Mouse (Mus musculus): ENCODE data around the gene Cd2. TPM values are rescaled to one million over a fixed set of nuclear protein-coding genes. Genes with fewer than 3 reads are reported as not detected.

The Cd2 gene
- polyA plus RNA-seq, 1 experiment from 2014 or later: 0.14 TPM

- Histone ChIP-seq H3K36me3 (no peaks in the 10 kb centered on the region), H3K27ac (no peak overlapping the region), H3K9me3 (no peaks in the 10 kb centered on the region), H3K4me2 (no peak overlapping the region), H3K9ac (no peak overlapping the region), H3K27me3 (replicated peaks) (no peaks in the 10 kb centered on the region), H3K4me1 (peaks cover 8% of the 10 kb centered on the region; the same call in 1 of the 2 replicates), H3K4me3 (replicated peaks) (no peak overlapping the region)
- 0 out of 2 replicates have a peak, but pooled peaks have one; percentile 24 for ATAC-seq (ENCODE audit: insufficient read depth, low FRiP score, low read depth)
- 33% methylated on average over 15 of the region's 15 CpGs for WGBS
Observed at GRCm38 (mm10) chr3:101280348-101281311, 7.1 kb downstream of the Cd2 start.

- Histone ChIP-seq H3K27ac (no peak overlapping the region), H3K36me3 (no peaks in the 10 kb centered on the region), H3K4me1 (peaks cover 8% of the 10 kb centered on the region; the same call in 1 of the 2 replicates), H3K9me3 (no peaks in the 10 kb centered on the region), H3K4me3 (replicated peaks) (no peak overlapping the region), H3K4me2 (no peak overlapping the region), H3K9ac (no peak overlapping the region), H3K27me3 (replicated peaks) (no peaks in the 10 kb centered on the region)
- ATAC-seq (ENCODE audit: insufficient read depth, low FRiP score, low read depth): no peak
- WGBS: 71% methylated on average over 10 of the region's 10 CpGs
Observed at GRCm38 (mm10) chr3:101279561-101279960, 8.2 kb downstream of the Cd2 start.

DNA sequence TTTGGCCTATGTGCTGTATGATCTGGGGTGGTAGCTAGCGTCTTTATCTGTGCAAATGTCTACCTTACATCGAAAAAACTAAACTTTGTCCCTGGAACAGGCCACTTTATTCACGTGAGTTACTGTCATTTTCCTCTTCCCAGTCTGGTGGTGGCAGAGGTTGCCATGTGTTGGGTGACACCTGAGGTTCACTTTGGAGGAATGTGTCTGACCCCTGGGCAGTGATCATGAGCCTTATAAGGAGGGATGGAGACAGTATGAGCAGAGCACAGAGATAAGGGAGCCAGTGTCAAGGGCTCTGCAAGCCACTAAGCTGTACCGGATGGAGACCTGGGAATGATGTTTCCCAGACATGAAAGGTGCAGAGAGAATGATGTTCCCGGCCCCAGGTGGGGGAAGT lies 9.3 kb downstream of the Cd2 start:
- Histone ChIP-seq H3K9ac (no peak overlapping the region), H3K4me3 (replicated peaks) (no peak overlapping the region), H3K4me1 (peaks cover 8% of the 10 kb centered on the region; the same call in 1 of the 2 replicates), H3K4me2 (no peak overlapping the region), H3K9me3 (no peaks in the 10 kb centered on the region), H3K27ac (no peak overlapping the region), H3K27me3 (replicated peaks) (no peaks in the 10 kb centered on the region), H3K36me3 (no peaks in the 10 kb centered on the region)
- WGBS: 84% methylated on average over 5 of the region's 5 CpGs
- ATAC-seq (ENCODE audit: insufficient read depth, low FRiP score, low read depth): no peak

- H3K4me1 ChIP-seq: peaks cover 8% of the 10 kb centered on the region; the same call in 1 of the 2 replicates
- no peak overlapping the region for H3K9ac ChIP-seq
- no peak for ATAC-seq (ENCODE audit: insufficient read depth, low FRiP score, low read depth)
- H3K27me3 ChIP-seq (replicated peaks): no peaks in the 10 kb centered on the region
- no peak overlapping the region for H3K4me3 ChIP-seq (replicated peaks)
- H3K27ac ChIP-seq: no peak overlapping the region
- no peaks in the 10 kb centered on the region for H3K9me3 ChIP-seq
- no peaks in the 10 kb centered on the region for H3K36me3 ChIP-seq
- H3K4me2 ChIP-seq: no peak overlapping the region
- 73% methylated on average over 4 of the region's 4 CpGs for WGBS
Observed at GRCm38 (mm10) chr3:101277830-101278229, 9.9 kb downstream of the Cd2 start.

GRCm38 (mm10) chr3:101276501-101277320 lies 11.0 kb downstream of the Cd2 start:
- no peak overlapping the region for H3K4me3 ChIP-seq (replicated peaks)
- H3K9me3 ChIP-seq: no peaks in the 10 kb centered on the region
- peaks cover 8% of the 10 kb centered on the region; the same call in 1 of the 2 replicates for H3K4me1 ChIP-seq
- no peak overlapping the region for H3K27ac ChIP-seq
- H3K27me3 ChIP-seq (replicated peaks): no peaks in the 10 kb centered on the region
- WGBS: 69% methylated on average over 12 of the region's 12 CpGs
- no peak overlapping the region for H3K9ac ChIP-seq
- H3K36me3 ChIP-seq: no peaks in the 10 kb centered on the region
- no peak overlapping the region for H3K4me2 ChIP-seq
- ATAC-seq (ENCODE audit: insufficient read depth, low FRiP score, low read depth): no peak

DNA sequence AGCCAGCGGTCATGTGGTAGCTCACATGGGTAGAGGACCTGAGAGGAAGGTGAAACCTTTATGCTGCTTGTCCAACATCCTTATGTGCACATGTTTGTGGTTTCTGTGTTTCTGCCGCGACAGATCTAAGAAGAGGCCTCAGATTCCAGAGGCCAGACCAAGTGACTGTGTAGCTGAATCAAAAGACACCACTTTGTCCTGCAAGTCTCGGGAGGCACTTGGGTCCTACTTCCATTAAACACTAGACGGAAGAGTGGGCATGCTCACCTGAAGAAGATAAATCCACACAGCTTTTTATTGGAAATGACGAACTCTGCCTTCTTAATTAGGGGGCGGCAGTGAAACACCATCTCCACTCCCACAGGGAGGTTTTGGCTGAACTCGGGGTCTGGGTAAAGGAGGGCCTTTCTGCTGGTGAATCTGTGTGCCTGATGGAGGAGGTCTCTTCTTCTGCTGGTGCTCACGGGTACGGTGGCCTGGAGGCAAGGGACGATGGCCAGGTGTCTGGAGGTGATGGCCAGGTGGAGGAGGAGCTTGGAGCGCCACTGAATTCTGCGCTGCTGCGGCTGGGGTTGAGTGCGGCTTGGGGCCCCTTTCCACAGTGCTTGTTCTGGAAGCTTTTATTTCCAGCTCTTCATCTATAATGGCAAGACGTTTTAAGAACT lies 12.0 kb downstream of the Cd2 start:
- no peak for ATAC-seq (ENCODE audit: insufficient read depth, low FRiP score, low read depth)
- Histone ChIP-seq H3K27ac (no peak overlapping the region), H3K9me3 (no peaks in the 10 kb centered on the region), H3K27me3 (replicated peaks) (no peaks in the 10 kb centered on the region), H3K9ac (no peak overlapping the region), H3K4me3 (replicated peaks) (no peak overlapping the region), H3K36me3 (no peaks in the 10 kb centered on the region), H3K4me2 (no peak overlapping the region), H3K4me1 (peaks cover 2% of the 10 kb centered on the region; the same call in 1 of the 2 replicates)
- WGBS: 85% methylated on average over 16 of the region's 16 CpGs

- H3K4me2 ChIP-seq: no peak overlapping the region
- H3K4me1 ChIP-seq: no peaks in the 10 kb centered on the region
- no peaks in the 10 kb centered on the region for H3K27me3 ChIP-seq (replicated peaks)
- no peak for ATAC-seq (ENCODE audit: insufficient read depth, low FRiP score, low read depth)
- WGBS: 78% methylated on average over 3 of the region's 3 CpGs
- no peaks in the 10 kb centered on the region for H3K36me3 ChIP-seq
- H3K9ac ChIP-seq: no peak overlapping the region
- H3K4me3 ChIP-seq (replicated peaks): no peak overlapping the region
- H3K9me3 ChIP-seq: no peaks in the 10 kb centered on the region
- H3K27ac ChIP-seq: no peak overlapping the region
Observed at GRCm38 (mm10) chr3:101274794-101275193, 12.9 kb downstream of the Cd2 start.

DNA sequence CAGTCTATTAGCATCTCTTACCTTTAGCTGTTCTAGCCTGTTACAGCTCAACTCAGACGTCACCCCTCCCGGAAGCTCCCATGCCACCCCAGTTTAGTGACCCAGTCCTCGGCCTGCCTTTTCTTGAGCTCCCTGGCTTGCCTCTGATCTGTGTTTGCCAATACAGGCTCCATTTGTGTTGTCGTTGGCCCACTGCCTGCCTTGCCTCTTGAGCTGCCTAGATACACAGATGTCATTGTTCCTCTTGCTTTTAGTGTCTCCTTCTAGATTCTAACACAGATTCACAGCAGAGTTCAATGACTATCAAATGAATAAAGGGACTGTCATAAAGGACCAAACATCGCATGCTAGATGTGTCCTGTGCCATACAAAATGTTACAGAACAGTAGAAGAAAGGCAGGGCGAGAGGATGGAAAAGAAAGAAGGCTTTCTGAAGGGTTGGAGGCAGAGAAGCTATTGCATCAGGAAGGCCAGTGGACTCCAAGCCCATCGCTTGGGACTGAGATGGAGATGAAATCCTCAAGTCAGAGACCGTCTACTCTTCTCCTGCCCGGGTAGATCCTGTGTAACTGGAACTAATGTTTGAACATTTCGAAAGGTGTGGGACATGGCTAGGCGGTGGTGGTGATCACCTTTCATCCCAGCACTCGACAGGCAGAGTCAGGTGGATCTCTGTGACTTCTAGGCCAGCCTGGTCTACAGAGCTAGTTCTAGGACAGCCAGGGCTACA lies 13.5 kb downstream of the Cd2 start:
- H3K36me3 ChIP-seq: no peaks in the 10 kb centered on the region
- 79% methylated on average over 12 of the region's 12 CpGs for WGBS
- H3K9ac ChIP-seq: no peak overlapping the region
- no peak overlapping the region for H3K4me2 ChIP-seq
- H3K4me3 ChIP-seq (replicated peaks): no peak overlapping the region
- H3K4me1 ChIP-seq: no peaks in the 10 kb centered on the region
- no peaks in the 10 kb centered on the region for H3K9me3 ChIP-seq
- no peaks in the 10 kb centered on the region for H3K27me3 ChIP-seq (replicated peaks)
- ATAC-seq (ENCODE audit: insufficient read depth, low FRiP score, low read depth): no peak
- no peak overlapping the region for H3K27ac ChIP-seq

DNA sequence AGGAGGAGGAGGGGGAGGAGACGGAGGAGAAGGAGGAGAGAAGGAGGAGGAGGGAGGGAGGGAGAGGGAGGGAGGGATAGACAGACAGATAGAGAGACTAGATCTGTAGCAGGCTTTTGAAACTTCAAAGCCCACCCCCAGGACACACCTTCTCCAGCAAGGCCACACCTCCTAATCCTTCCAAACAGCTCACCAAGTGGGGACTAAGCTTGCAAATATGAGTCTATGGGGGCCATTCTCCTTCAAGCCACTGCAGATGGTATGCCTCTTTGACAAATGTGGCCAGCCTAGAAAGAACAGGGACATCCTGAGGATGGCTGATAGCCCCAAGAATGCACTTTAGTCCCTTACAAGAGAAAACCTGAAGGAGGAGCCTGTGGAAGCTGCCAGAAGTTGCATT lies 15.6 kb downstream of the Cd2 start:
- H3K4me3 ChIP-seq (replicated peaks): no peak overlapping the region
- H3K4me1 ChIP-seq: no peaks in the 10 kb centered on the region
- H3K36me3 ChIP-seq: no peaks in the 10 kb centered on the region
- no peaks in the 10 kb centered on the region for H3K27me3 ChIP-seq (replicated peaks)
- H3K4me2 ChIP-seq: no peak overlapping the region
- WGBS: 33% methylated on average over 1 of the region's 1 CpGs
- no peak overlapping the region for H3K9ac ChIP-seq
- no peaks in the 10 kb centered on the region for H3K9me3 ChIP-seq
- H3K27ac ChIP-seq: no peak overlapping the region
- ATAC-seq (ENCODE audit: insufficient read depth, low FRiP score, low read depth): no peak

DNA sequence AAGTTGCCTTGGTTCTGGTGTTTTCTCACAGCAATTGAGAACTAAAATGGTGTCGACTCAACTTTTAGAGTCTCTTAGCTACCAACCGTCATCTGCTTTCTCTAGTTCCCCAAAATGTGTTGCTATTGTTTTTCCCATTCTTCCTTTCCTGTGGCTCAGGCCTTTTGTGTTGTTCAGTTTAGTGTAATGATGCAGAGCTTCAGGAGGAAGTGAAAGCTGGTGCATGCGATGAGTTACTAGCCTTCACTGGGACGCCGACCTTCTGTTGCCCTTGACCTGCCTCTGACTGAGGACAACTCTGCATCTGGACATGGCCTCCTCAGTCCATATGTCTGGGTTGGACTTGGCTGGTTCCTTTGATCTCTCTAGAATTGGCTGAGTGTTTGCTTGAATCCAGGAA lies 16.9 kb downstream of the Cd2 start:
- no peak for ATAC-seq (ENCODE audit: insufficient read depth, low FRiP score, low read depth)
- 89% methylated on average over 5 of the region's 5 CpGs for whole genome bisulfite sequencing
- H3K4me2 ChIP-seq: no peak overlapping the region

GRCm38 (mm10) chr3:101268361-101268760 lies 19.4 kb downstream of the Cd2 start:
- no peak for ATAC-seq (ENCODE audit: insufficient read depth, low FRiP score, low read depth)
- no peaks in the 10 kb centered on the region for H3K9me3 ChIP-seq
- H3K9ac ChIP-seq: no peak overlapping the region
- no peak overlapping the region for H3K4me3 ChIP-seq (replicated peaks)
- H3K4me1 ChIP-seq: no peaks in the 10 kb centered on the region
- WGBS: 85% methylated on average over 7 of the region's 7 CpGs
- no peaks in the 10 kb centered on the region for H3K36me3 ChIP-seq
- no peaks in the 10 kb centered on the region for H3K27me3 ChIP-seq (replicated peaks)
- no peak overlapping the region for H3K4me2 ChIP-seq
- no peak overlapping the region for H3K27ac ChIP-seq

More for the DNA sequence above, 16.9 kb downstream of the Cd2 start:
- Histone ChIP-seq H3K27me3 (replicated peaks) (no peaks in the 10 kb centered on the region), H3K27ac (no peak overlapping the region), H3K4me3 (replicated peaks) (no peak overlapping the region), H3K4me1 (no peaks in the 10 kb centered on the region), H3K36me3 (no peaks in the 10 kb centered on the region), H3K9me3 (no peaks in the 10 kb centered on the region), H3K9ac (no peak overlapping the region)

Measured in stomach, embryonic 15.5 days (tissue).